Mouse (Mus musculus) right cerebral cortex, adult 18-20 months (tissue): Measurements from ENCODE around the gene Med13l.

Source experiments
- DNase-seq: peaks from one replicate; pipeline ENCODE4 v3.0.0; 2022; ENCODE audit warnings: mixed read lengths

The Med13l gene

GRCm38 (mm10) chr5:118560385-118561085 is at the start of gene Med13l:
Med13l (plus strand) TSS chr5:118560679.
- DNase-seq = peak; percentile 41

- DNase-seq = no peak
These were observed 49.5 kb upstream of the Med13l start for GRCm38 (mm10) chr5:118510969-118511368.

DNA sequence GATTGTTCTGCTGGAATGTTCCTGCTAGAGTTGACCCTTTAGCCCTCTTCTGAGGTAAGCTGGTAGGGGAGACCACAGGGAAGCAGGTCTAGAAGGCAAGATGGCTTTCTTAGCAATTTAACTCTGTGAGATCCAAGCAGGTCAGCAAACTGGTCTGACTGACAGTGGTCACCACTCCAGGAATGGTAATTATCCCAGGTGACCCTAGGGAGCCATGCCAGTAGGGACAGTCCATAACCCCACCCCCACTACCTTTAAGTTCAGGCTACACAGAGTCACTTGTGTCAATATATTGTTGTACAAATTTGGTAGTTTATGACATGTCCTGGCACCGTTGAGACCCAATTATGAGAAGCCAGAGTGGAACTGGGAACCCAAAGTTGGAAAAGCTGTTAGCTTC is 47.5 kb upstream of the Med13l start:
- no peak for DNase-seq

GRCm38 (mm10) chr5:118513629-118514526 is 46.6 kb upstream of the Med13l start:
- peak; percentile 59 for DNase-seq

DNA sequence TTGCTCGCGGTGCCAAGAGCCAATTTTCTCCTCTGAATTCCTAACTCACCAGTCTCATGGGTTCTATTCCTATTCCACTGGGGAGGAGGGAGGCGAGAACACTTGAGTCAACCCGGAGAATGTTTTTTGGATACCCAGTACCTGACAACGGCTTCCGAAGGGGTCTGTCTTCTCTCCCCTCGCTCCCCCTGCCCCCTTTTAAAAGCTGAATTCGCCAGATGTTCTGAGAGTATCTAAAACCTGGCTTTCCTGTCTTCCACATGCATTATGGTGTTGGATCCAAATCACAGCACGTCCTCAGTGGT is 46.0 kb upstream of the Med13l start:
- no peak for DNase-seq

GRCm38 (mm10) chr5:118514842-118515241 is 45.6 kb upstream of the Med13l start:
- no peak for DNase-seq

DNA sequence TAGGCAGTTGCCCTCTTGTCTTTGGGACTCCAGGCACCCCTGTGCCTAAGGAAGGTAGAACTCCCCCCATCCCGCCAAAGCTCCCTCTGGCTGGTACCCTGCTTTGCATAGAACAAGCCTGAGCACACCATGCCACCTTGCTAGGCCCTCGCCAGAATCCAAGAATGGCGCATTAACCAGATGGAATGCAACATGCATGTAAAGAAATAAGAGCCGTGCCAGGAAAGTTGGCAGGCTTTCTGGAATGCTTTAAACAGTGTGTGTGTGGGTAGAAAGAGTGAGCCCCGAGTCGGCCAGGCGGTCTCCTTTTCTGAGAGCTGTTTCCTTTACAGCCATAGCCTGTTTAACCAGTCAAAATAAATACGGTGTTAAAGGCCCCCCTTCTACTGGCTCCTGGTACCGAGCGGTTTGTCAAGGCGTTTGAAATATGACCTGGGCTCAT is 45.2 kb upstream of the Med13l start:
- peak; percentile 82 for DNase-seq

DNA sequence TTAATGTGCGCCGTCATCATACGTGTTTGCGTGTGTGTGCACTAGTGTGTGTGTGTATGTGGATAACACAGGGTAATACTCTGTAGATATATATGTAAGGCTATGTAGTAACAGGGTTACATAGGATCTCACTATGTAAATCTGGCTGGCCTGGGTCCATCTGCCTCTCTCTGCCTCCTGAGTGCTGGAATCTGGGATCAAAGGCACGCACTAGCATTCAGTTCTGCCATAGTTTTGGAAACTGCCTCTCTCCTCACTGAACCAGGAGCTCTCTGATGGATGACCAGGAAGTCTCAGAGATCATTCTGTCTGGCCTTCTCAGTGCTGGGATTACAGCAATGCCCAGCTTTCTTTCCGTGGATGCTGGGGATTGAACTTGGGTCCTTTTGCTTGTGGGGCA is 44.4 kb upstream of the Med13l start:
- no peak for DNase-seq

- no peak for DNase-seq
These were observed 44.0 kb upstream of the Med13l start for GRCm38 (mm10) chr5:118516470-118516869.

DNA sequence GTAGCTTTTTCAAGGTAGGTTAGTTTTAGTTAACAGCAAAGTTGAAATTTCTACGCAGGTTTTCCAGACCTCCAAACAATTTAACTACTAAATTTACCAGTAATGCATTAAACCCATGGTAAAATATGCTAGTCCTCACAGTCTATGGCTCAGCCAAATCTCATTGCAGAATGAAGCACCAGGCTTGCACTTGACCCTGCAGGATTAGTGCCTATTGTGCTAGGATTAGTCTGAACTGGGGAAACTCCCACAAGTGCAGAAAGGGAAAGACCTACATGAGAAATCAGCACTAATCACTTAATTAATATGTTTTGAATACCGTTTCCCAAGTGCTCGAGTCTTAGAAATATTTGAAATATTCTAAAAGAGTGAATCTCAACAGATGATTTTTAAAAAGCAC is 40.0 kb upstream of the Med13l start:
- DNase-seq = no peak

DNA sequence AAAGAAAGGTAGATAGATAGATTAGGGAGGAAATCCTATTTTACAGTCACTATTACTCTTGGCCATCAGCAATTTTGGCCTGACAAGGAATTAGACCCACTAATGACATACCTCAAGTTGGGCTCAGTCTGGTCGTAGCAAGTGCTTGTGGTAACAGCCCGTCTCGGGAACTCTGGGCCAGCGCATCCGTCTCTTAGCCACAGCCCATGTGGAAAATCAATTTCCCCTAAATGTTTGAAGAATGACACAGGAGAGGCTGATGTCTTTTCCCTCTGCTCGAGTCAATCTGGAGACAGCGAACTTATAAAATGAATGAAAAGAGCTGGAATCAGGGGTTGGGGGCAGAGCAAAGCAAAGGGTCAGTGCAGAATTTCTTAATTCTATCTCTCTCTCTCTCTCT is 36.1 kb upstream of the Med13l start:
- DNase-seq = no peak

DNA sequence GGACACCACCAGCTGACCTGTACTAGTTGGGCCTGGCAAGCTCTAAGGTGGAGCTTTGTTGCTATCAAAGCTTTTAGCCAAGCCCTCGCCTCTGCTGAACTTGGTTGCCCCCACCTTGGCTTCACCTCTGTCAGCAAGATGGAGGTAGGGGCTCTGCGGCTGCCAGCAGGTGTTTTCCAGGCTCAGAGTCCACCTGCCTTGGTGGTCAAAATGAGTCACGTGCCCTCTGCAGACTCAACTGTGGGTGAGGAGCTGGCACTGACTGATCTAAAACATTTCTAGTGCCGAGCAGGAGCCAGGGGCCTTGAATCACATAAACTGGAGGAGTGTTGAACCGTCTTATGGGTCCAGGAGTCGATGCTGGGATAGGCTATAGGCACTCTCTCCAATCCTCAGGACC is 34.8 kb upstream of the Med13l start:
- no peak for DNase-seq

GRCm38 (mm10) chr5:118526504-118526903 is 34.0 kb upstream of the Med13l start:
- DNase-seq = no peak

- DNase-seq = no peak
These were observed 31.2 kb upstream of the Med13l start for GRCm38 (mm10) chr5:118529241-118529640.

DNA sequence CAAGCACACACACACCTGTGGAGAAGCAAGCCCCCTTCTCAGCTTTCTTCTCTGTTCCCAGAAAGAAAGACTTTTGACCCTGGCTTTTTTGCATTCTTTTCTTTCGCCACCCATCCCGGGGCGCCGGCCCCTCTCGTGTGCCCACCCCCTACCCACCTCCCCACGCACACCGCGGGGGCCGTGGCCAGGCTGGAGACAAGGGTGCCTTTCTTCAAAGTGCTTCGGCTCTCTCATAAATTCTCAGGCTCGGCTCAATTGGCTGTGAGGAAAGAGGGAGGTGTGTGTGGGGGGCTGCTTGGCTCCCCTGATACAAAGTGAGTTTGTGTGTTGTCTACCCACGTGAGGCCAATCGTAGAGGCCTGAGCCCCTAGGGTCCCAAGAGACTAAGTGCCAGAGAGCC is 28.4 kb upstream of the Med13l start:
- DNase-seq = no peak

DNA sequence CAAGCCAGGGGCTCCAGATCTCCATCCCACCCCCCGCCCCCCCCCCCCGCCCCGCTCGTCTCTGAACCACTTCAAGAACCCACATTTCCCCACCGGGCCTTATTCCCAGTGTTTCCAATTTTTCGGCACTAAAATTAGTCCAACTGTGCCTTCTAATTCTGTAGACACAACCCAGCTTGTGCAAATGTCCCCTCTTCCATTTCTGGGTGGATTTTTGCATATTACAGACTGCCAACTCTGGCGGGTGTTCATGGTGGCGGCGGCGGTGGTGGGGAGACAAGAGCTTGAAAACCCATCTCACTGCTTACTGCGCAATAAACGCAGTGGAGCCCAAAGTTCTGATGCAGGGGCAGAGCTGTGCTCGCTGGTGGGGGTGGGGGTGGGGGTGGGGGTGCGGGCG is 27.8 kb upstream of the Med13l start:
- DNase-seq = peak; percentile 62

DNA sequence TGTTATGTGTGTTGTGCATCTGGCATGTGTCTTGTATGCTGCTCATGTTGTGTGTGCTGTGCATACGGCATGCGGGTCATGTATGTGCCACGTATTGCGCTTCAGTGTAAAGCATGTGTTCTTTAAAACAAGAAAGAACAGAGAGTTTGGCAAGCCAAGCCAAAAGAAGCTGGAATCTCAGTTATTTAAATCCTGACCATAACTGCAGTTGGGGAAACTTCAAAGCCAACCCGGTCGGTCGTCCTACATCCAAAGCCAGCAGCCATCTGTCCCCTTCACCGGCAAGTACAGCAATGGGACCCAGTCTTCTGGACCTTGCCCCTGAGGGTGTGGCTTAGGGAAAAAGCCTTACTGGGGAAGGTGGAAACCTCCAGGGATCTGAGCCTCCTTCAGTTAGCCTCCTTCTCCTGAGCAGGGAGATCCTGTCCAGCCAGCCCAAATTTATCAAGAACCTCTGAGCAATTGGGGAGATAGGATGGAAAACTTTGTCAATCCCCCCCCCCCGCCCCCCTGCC is 26.0 kb upstream of the Med13l start:
- no peak for DNase-seq

- DNase-seq = no peak
These were observed 25.3 kb upstream of the Med13l start for GRCm38 (mm10) chr5:118535130-118535529.

DNA sequence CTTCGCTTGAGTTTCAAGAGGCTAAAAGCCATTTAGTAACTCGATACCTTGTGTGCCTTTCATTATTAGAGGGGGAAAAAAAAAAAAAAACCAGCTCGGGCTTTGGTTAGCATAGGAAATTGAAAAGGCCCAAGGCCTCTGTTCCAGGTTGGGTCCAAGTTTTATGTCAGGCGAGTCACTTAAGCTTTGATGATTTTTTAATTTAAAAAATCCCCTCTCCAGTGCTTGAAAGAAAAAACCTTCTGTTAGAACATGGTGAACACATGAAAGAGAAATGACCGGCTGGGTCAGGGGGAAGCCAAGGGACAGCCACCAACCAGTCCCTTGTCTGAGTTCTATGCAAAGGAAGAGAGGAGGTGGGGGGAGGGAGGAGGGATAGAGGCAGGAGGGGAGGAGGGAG is 22.0 kb upstream of the Med13l start:
- no peak for DNase-seq

- no peak for DNase-seq
These were observed 16.7 kb upstream of the Med13l start for GRCm38 (mm10) chr5:118543816-118544215.

- DNase-seq = no peak
These were observed 10.0 kb upstream of the Med13l start for GRCm38 (mm10) chr5:118550493-118550892.

DNA sequence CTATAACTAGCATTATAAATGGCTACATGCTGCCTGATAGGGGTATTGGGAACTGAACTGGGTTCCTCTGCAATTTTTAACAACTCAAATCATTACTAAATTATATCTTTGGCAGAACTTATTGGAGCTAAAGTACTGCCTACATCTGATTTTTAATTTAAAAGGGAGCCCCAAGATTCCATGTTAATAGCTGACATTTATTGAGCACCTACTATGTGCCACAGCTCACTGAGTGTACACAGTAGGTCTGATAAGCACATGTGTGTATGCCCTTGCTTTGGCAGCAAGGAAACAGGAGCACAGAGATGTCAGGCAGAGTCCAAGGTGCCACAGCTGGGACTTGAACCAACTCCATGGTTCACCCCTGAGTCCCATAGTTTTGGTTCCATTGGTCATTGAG is 7.2 kb upstream of the Med13l start:
- DNase-seq = no peak

DNA sequence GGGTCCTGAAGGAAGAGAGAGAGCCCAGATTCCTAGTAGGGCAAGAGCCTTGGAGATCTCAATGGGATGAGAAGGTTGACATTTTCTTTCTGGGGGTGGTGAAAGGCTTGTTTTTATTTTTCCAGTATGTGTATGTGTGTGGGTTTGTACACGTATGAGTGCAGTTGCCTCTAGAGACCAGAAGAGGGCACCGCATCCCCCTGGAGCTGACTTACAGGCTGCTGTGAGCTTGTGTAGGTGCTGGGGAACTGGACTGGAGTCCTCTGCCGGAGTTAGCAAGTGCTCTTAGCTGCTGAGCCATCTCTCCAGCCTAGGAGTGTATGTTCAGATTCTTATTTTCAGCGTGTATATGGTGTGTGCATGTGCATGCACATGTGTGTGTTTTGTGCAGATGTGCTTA is 5.2 kb upstream of the Med13l start:
- DNase-seq = no peak

DNA sequence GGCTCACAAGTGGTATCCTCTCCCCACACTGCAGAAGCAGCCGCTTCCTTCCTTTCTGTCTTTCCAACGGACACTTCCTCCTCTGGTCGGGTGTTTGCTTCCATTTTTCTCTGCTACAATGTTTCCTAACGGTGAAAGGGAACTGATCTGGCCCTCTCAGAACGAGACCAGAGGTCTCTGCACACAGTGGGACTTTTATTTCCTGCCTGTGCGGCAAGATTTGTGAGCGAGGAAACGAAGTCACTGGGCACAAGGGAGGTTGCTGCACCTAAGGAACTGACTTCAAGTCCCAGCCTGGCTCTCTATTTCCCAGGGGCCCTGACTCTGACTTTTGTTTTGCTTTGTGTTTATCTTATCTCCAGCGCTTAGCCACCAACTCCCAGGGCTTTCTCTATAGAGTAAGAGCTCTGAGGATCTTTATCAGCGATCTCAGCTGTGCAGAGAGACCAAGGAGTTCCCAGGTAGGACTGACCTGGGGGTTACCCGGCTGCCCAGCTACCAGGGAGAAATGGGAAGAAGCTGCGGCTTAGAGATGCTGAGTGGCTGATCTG is 4.0 kb upstream of the Med13l start:
- DNase-seq = no peak
